Mouse (Mus musculus) cortical plate, adult 2 months (tissue): Measurements from ENCODE around the gene Neurog1. TPM values are rescaled to one million over a fixed set of nuclear protein-coding genes. Genes with fewer than 3 reads are reported as not detected.

ENCODE experiments used
- H3K27ac ChIP-seq: fragments of 200-500 bp; 2 replicates; pipeline ENCODE4 v1.5.1; 2012; ENCODE audit warnings: low read length, control low read depth, inconsistent platforms; ENCODE audit not compliant: insufficient read depth
- H3K4me1 ChIP-seq: fragments of 200-500 bp; 2 replicates; pipeline ENCODE4 v1.6.1; 2011; ENCODE audit warnings: low read length; ENCODE audit not compliant: control insufficient read depth, insufficient read depth
- H3K4me3 ChIP-seq: fragments of 200-500 bp; 2 replicates; pipeline ENCODE4 v1.5.1; 2011; ENCODE audit warnings: mild to moderate bottlenecking, low read length, control low read depth; ENCODE audit not compliant: insufficient read depth
- CTCF ChIP-seq: fragments of 200-500 bp; IDR thresholded peaks from 2 replicates; pipeline ENCODE4 v1.5.1; 2011; ENCODE audit warnings: mild to moderate bottlenecking, control low read depth, low read length; ENCODE audit not compliant: insufficient read depth; ENCODE audit errors: extremely low read depth
- POLR2A ChIP-seq: fragments of 200-500 bp; IDR thresholded peaks from 2 replicates; pipeline ENCODE4 v1.6.1; 2011; ENCODE audit warnings: mild to moderate bottlenecking, low read length, control low read depth; ENCODE audit not compliant: insufficient read depth; ENCODE audit errors: extremely low read depth
- polyA plus RNA-seq: library from polyadenylated mRNA; depleted of rRNA; stranded (reverse); fragments of >200 nt; gene quantifications from 2 replicates; pipeline ENCODE4 v1.2.3, GENCODE M21; 2012; rRNA removed

The Neurog1 gene
- polyA plus RNA-seq = 0.21 and 0.23 TPM in 2 replicates

- TF ChIP-seq POLR2A = no peak
- TF ChIP-seq CTCF = no peak
- Histone ChIP-seq H3K27ac (no peak within 1 kb of the TSS), H3K4me1 (no peaks in the 10 kb centered on the region), H3K4me3 (no peak within 1 kb of the TSS)
Observed at GRCm38 (mm10) chr13:56251924-56252619, at the start of gene Neurog1. Gene Neurog1 (minus strand): TSS chr13:56252163.

GRCm38 (mm10) chr13:56299336-56299735, 47.4 kb upstream of the Neurog1 start:
- TF ChIP-seq POLR2A (no peak), CTCF (no peak)
- H3K27ac ChIP-seq = no peak overlapping the region
- H3K4me1 ChIP-seq = no peaks in the 10 kb centered on the region
- H3K4me3 ChIP-seq = no peak overlapping the region

GRCm38 (mm10) chr13:56296659-56297020, 44.7 kb upstream of the Neurog1 start:
- no peaks in the 10 kb centered on the region for H3K4me1 ChIP-seq
- H3K27ac ChIP-seq = no peak overlapping the region
- H3K4me3 ChIP-seq = peak overlapping the region; percentile 17
- TF ChIP-seq CTCF (no peak), POLR2A (no peak)

- no peaks in the 10 kb centered on the region for H3K4me1 ChIP-seq
- H3K4me3 ChIP-seq = peak within 1 kb of the TSS; percentile 17
- H3K27ac ChIP-seq = 0 out of 2 replicates have a peak within 1 kb of the TSS, but pooled peaks have one; percentile 56
- TF ChIP-seq POLR2A = peak; percentile 56
- no peak for TF ChIP-seq CTCF
Observed at GRCm38 (mm10) chr13:56295943-56296658, 44.1 kb upstream of the Neurog1 start, which contains the start of gene Cxcl14. Gene Cxcl14 (minus strand): TSS chr13:56296551.

DNA sequence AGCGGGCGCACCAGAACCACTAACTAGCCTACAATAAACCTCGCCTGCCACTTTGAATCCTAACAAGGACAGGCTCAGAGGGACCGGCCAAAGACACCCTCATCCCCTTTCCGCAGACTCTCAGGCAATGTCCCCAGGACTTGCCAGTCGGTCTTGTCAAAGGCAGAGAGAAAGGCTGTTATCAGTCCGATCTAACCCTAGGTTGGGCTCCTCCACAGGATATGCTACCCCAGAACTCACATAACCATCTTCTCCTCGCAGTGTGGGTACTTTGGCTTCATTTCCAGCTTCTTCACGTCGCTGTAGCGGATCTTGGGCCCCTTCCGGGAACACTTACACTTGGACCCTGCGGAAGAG, 43.6 kb upstream of the Neurog1 start:
- peak overlapping the region; percentile 17 for H3K4me3 ChIP-seq
- H3K27ac ChIP-seq = 0 out of 2 replicates have a peak overlapping the region, but pooled peaks have one; percentile 56
- H3K4me1 ChIP-seq = no peaks in the 10 kb centered on the region
- TF ChIP-seq CTCF (no peak), POLR2A (no peak)

- Histone ChIP-seq H3K27ac (no peak overlapping the region), H3K4me1 (no peaks in the 10 kb centered on the region), H3K4me3 (peak overlapping the region; percentile 17)
- TF ChIP-seq POLR2A (no peak), CTCF (no peak)
Observed at GRCm38 (mm10) chr13:56294908-56295307, 42.9 kb upstream of the Neurog1 start.

DNA sequence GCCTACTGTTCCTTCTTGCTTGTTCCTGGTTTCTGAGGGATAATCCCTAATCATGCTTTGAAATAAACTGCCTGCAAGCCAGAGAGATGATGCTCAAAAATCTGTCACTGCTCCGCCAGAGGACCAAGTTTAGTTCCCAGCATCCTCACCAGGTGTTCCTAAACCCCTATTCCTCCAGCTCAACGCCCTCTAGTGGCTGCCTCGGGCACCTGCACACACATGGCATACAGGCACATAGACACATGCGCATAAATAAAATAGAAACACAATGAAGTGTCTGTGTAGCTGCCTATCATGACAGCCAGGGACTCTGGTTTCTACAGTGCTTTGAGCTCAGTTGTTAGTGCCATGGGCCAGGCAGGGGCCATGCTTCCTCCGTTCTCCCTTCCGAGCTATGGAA, 38.0 kb upstream of the Neurog1 start:
- Histone ChIP-seq H3K4me1 (no peaks in the 10 kb centered on the region), H3K27ac (no peak overlapping the region), H3K4me3 (no peak overlapping the region)
- 0 out of 2 replicates have a peak, but pooled peaks have one; percentile 15 for TF ChIP-seq CTCF
- no peak for TF ChIP-seq POLR2A

- Histone ChIP-seq H3K4me1 (no peaks in the 10 kb centered on the region), H3K4me3 (no peak overlapping the region), H3K27ac (no peak overlapping the region)
- TF ChIP-seq POLR2A (no peak), CTCF (no peak)
Observed at GRCm38 (mm10) chr13:56289261-56289660, 37.3 kb upstream of the Neurog1 start.

GRCm38 (mm10) chr13:56288601-56289000, 36.6 kb upstream of the Neurog1 start:
- Histone ChIP-seq H3K4me1 (no peaks in the 10 kb centered on the region), H3K4me3 (no peak overlapping the region), H3K27ac (no peak overlapping the region)
- no peak for TF ChIP-seq CTCF
- TF ChIP-seq POLR2A = no peak

GRCm38 (mm10) chr13:56287091-56287490, 35.1 kb upstream of the Neurog1 start:
- Histone ChIP-seq H3K27ac (no peak overlapping the region), H3K4me1 (no peaks in the 10 kb centered on the region), H3K4me3 (no peak overlapping the region)
- TF ChIP-seq CTCF = no peak
- no peak for TF ChIP-seq POLR2A
